Mouse (Mus musculus) frontal cortex, postnatal 10 days (tissue): ENCODE measurements around the gene Papss1.
"Not testable (repeated sequence)": the region's sequence is repeated elsewhere in the genome, so short reads cannot be mapped to it uniquely, and the experiment has no call there.

Experiments
- DNase-seq, 2 experiments: peaks; one replicate each; pipeline ENCODE4 v3.0.0; 2022; ENCODE audit warnings: low spot score in 2 of 2, mixed read lengths in 1 of 2

Gene Papss1

GRCm38 (mm10) chr3:131564430-131565256, at the start of gene Papss1:
TSS of gene Papss1 (plus strand) at chr3:131564768.
- peak; percentile 100 for DNase-seq

GRCm38 (mm10) chr3:131516332-131516999, 48.1 kb upstream of the Papss1 start:
- DNase-seq, result no peak

GRCm38 (mm10) chr3:131517756-131518155, 46.8 kb upstream of the Papss1 start:
- no peak for DNase-seq

- DNase-seq, result no peak
Measured at GRCm38 (mm10) chr3:131521206-131521605, 43.4 kb upstream of the Papss1 start.

- DNase-seq, result no peak
Measured at GRCm38 (mm10) chr3:131522243-131522642, 42.3 kb upstream of the Papss1 start.

- DNase-seq, result no peak
Measured at GRCm38 (mm10) chr3:131523749-131524148, 40.8 kb upstream of the Papss1 start.

- no peak for DNase-seq
Measured at GRCm38 (mm10) chr3:131524210-131524609, 40.4 kb upstream of the Papss1 start.

- peak in 1 of 2 experiments; percentile 25 for DNase-seq
Measured at GRCm38 (mm10) chr3:131524779-131525178, 39.8 kb upstream of the Papss1 start.

GRCm38 (mm10) chr3:131525229-131525628, 39.3 kb upstream of the Papss1 start:
- DNase-seq, result no peak

- DNase-seq, result no peak
Measured at GRCm38 (mm10) chr3:131541244-131541942, 23.2 kb upstream of the Papss1 start.

GRCm38 (mm10) chr3:131547562-131547961, 17.0 kb upstream of the Papss1 start:
- not testable (repeated sequence) for DNase-seq

GRCm38 (mm10) chr3:131550046-131550445, 14.5 kb upstream of the Papss1 start:
- no peak for DNase-seq

- no peak for DNase-seq
Measured at GRCm38 (mm10) chr3:131552349-131553254, 12.0 kb upstream of the Papss1 start.

- DNase-seq, result no peak
Measured at GRCm38 (mm10) chr3:131555771-131556170, 8.8 kb upstream of the Papss1 start.

GRCm38 (mm10) chr3:131561591-131561990, 3.0 kb upstream of the Papss1 start:
- no peak for DNase-seq

- DNase-seq, result peak in 1 of 2 experiments; percentile 20
Measured at GRCm38 (mm10) chr3:131565257-131565610, 666 bp downstream of the Papss1 start.

- DNase-seq, result no peak
Measured at GRCm38 (mm10) chr3:131566281-131566680, 1.7 kb downstream of the Papss1 start.

- no peak for DNase-seq
Measured at GRCm38 (mm10) chr3:131570506-131570905, 5.9 kb downstream of the Papss1 start.

- no peak for DNase-seq
Measured at GRCm38 (mm10) chr3:131573555-131573954, 9.0 kb downstream of the Papss1 start.

- DNase-seq, result no peak
Measured at GRCm38 (mm10) chr3:131578434-131579104, 14.0 kb downstream of the Papss1 start.

GRCm38 (mm10) chr3:131580040-131580439, 15.5 kb downstream of the Papss1 start:
- no peak for DNase-seq
